Mouse (Mus musculus): Measurements from ENCODE around the gene Smg8. TPM values are rescaled to one million over a fixed set of nuclear protein-coding genes. Genes with fewer than 3 reads are reported as not detected.
"Not testable (repeated sequence)": the region's sequence is repeated elsewhere in the genome, so short reads cannot be mapped to it uniquely, and the experiment has no call there.

The Smg8 gene
- total RNA-seq, 2 experiments from 2014 or later = 14.5 to 16.1 TPM

DNA sequence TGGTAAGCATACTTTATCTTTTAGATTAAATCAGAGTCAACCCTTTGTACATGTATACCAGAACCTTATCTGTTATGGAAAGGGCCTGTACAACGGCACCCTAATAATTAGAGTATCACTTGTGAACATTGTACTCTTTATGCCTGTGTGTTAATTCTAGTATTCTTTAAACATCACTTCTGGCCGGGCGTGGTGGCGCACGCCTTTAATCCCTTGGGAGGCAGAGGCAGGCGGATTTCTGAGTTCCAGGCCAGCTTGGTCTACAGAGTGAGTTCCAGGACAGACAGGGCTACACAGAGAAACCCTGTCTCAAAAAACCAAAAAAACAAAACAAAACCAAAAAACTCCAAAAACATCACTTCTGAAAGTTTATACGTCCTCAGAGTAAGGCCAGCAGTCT, 37.7 kb downstream of the Smg8 start:
- not testable (repeated sequence) for DNase-seq (ENCODE audit: low spot score in 2 of 2)

DNA sequence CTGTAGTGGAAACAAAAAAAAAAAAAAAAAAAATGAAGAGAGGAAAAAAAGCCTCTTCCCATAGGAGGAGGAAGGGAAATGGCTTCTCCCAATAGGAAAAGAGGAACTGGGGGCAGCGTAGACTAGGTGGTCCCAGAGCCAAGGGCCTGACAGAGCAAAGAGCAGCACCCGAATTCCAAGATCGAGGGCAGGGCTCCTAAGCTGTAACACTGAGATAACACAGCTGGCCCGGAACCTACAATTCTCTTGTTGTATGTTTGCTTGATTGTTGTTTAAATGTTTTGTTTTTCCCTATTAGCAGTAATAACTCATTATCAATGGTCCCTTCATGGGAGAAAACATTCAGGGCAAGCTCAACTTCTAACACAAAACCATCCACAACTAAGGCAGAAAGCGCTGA, 39.6 kb downstream of the Smg8 start:
- DNase-seq (ENCODE audit: low spot score in 2 of 2) = no peak

DNA sequence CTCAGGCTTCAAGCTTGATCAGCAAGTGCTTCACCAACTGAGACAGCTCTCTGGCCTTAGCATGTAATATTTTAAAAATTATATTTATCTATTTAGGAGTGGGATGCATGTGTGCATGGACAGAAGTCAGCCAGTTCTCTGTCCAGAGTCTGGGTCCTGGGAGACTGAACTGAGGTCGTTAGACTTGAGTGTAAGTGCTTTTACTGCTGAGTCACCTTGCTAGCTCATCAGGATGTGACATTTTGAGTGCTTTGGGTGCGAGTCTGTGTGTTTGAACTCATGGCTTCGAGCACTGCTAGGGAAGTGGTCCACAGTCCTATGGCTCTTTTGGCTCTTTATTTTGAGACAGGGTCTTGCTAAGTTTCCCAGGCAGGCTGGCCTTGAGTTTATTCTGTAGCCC, 43.5 kb downstream of the Smg8 start:
- no peak for DNase-seq (ENCODE audit: low spot score in 2 of 2)

DNA sequence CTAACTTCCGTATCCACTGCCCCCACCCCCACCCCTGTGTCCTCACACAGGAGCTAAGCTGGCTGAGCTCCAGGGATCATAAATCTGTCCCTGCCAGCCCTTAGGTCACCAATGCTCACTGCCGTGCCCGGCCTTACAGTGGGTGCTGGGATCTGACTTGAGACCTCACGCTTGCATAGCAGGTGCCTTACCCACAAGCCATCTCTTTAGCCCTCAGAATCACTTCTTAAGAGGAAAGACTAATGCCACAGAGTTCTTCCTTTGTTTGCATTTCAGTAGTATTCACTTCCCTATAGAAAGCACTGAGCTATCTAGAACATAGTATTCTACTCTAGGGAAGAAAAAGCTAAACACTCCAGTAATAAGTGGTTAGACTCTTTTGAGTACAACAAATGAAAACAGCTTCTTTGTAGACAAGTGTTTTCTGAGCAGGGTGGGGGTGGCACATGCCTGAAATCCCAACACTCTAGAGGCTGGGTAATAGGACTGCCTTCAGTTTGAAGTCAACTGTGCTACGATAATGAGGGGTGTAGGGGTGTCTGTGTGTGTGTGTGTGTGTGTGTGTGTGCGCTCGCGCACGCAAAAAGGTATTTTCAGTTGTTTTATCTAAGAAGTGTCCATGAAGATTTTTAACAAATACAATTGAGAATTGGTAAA, 47.1 kb downstream of the Smg8 start:
- DNase-seq (ENCODE audit: low spot score in 2 of 2) = no peak

DNA sequence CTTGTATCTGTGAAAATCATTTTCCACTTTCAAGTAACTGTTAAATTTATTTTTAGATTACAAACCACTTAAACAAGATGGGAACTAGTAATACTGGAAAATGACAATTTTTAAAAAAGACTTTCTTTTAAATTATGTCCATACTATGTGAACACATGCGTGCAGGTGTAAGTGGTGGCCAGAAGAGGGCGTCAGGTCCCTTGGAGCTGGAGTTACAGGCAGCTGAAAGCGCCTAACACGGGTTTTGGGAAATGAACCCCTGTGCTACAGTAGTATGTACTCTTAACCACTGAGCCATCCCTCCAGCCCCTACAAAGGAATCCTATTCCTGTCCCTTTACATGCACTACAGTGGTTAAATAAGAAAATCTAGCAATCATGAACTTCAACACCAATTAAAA, 50.4 kb downstream of the Smg8 start:
- no peak for DNase-seq (ENCODE audit: low spot score in 2 of 2)

DNA sequence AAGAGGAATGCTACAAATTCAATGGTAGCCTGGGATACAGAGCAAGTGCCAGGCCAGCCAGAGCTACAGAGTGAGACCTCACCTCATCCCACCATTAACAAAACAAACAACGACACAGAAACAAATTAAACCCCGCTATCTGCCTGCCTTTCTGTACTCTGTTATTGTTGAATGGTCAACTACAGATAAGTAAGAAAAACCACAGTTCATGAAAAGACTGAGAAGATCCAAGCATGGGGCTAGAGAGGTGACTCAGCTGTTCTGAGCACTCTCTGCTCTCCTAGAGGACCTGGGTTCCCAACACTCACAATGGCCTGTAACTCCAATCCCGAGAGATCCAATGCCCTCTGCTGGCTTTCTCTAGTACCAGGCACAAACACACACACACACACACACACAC, 58.4 kb downstream of the Smg8 start:
- no peak for DNase-seq (ENCODE audit: low spot score in 2 of 2)

Small RNA genes within 50 kb of the gene (microRNA-seq; reads per million reads assigned to microRNA genes)
- 24.6 to 922 reads per million in 2 experiments for gene Mir301

Other genes with a start within 250 kb of the Smg8 start
- gene Ypel2, start 93.1 kb downstream of the Smg8 start, total RNA-seq (2021) = 10 to 100 TPM; 20.5 to 21.9 TPM
- 10 to 100 TPM; 53.5 to 54.8 TPM for gene Gdpd1, start 12.7 kb downstream of the Smg8 start, total RNA-seq (2021)
- 1 to 10 TPM in 1 of 2 experiments, under 1 TPM in 1; 0.69 to 1.4 TPM for gene Prr11, start 21.9 kb upstream of the Smg8 start, total RNA-seq (2021)
- gene Ska2, start 22.5 kb upstream of the Smg8 start, total RNA-seq (2021) = 10 to 100 TPM; 13.1 to 14.1 TPM
- 100 to 1,000 TPM; 170 to 186 TPM for gene Trim37, start 40.3 kb upstream of the Smg8 start, total RNA-seq (2021)